Mouse (Mus musculus): Measurements from ENCODE around the gene Prps1. TPM values are rescaled to one million over a fixed set of nuclear protein-coding genes. Genes with fewer than 3 reads are reported as not detected.
"Not testable (repeated sequence)": the region's sequence is repeated elsewhere in the genome, so short reads cannot be mapped to it uniquely, and the experiment has no call there.

The Prps1 gene
- polyA plus RNA-seq, 1 experiment from 2014 or later, result 32.6 TPM

- no peaks in the 10 kb centered on the region for H3K9me3 ChIP-seq (replicated peaks; ENCODE audit: low read length)
- ATAC-seq (replicated peaks; ENCODE audit: low FRiP score, low read depth), result no peak
- TF ChIP-seq CTCF (IDR thresholded peaks at IDR 0.05; ENCODE audit: low read depth), result no peak
- no peak for DNase-seq (ENCODE audit: low spot score)
- H3K4me2 ChIP-seq (ENCODE audit: low read length), result no peak overlapping the region
- H3K4me1 ChIP-seq (replicated peaks; ENCODE audit: insufficient read depth, low read length), result no peaks in the 10 kb centered on the region
- 68% methylated on average over 7 of the region's 7 CpGs for WGBS
- no peaks in the 10 kb centered on the region for H3K27me3 ChIP-seq (ENCODE audit: insufficient read depth, low read length)
- H3K4me3 ChIP-seq (replicated peaks; ENCODE audit: low read depth, low read length), result no peak overlapping the region
- H3K9ac ChIP-seq (ENCODE audit: low read depth, low read length), result no peak overlapping the region
- no peaks in the 10 kb centered on the region for H3K36me3 ChIP-seq (ENCODE audit: insufficient read depth, low read length)
- no peak overlapping the region for H3K27ac ChIP-seq
These were observed 37.2 kb downstream of the Prps1 start for GRCm38 (mm10) chrX:140493527-140494029.

- H3K9me3 ChIP-seq (replicated peaks; ENCODE audit: low read length), result no peaks in the 10 kb centered on the region
- DNase-seq (ENCODE audit: low spot score) (no peak), ATAC-seq (replicated peaks; ENCODE audit: low FRiP score, low read depth) (no peak)
- H3K27me3 ChIP-seq (ENCODE audit: insufficient read depth, low read length), result no peaks in the 10 kb centered on the region
- 86% methylated on average over 6 of the region's 6 CpGs for WGBS
- no peak overlapping the region for H3K4me3 ChIP-seq (replicated peaks; ENCODE audit: low read depth, low read length)
- TF ChIP-seq CTCF (IDR thresholded peaks at IDR 0.05; ENCODE audit: low read depth), result no peak
- no peak overlapping the region for H3K9ac ChIP-seq (ENCODE audit: low read depth, low read length)
- H3K4me2 ChIP-seq (ENCODE audit: low read length), result no peak overlapping the region
- H3K36me3 ChIP-seq (ENCODE audit: insufficient read depth, low read length), result no peaks in the 10 kb centered on the region
- H3K4me1 ChIP-seq (replicated peaks; ENCODE audit: insufficient read depth, low read length), result no peaks in the 10 kb centered on the region
- H3K27ac ChIP-seq, result no peak overlapping the region
These were observed 37.8 kb downstream of the Prps1 start for GRCm38 (mm10) chrX:140494170-140494569.

GRCm38 (mm10) chrX:140498431-140498830 lies 42.0 kb downstream of the Prps1 start:
- H3K9ac ChIP-seq (ENCODE audit: low read depth, low read length); H3K27ac ChIP-seq; DNase-seq (ENCODE audit: low spot score); H3K4me3 ChIP-seq (replicated peaks; ENCODE audit: low read depth, low read length); H3K9me3 ChIP-seq (replicated peaks; ENCODE audit: low read length); ATAC-seq (replicated peaks; ENCODE audit: low FRiP score, low read depth); H3K4me1 ChIP-seq (replicated peaks; ENCODE audit: insufficient read depth, low read length); H3K36me3 ChIP-seq (ENCODE audit: insufficient read depth, low read length); H3K4me2 ChIP-seq (ENCODE audit: low read length); H3K27me3 ChIP-seq (ENCODE audit: insufficient read depth, low read length): not testable (repeated sequence)
- 52% methylated on average over 4 of the region's 4 CpGs for whole genome bisulfite sequencing

- H3K9ac ChIP-seq (ENCODE audit: low read depth, low read length), result no peak overlapping the region
- ATAC-seq (replicated peaks; ENCODE audit: low FRiP score, low read depth) (no peak), DNase-seq (ENCODE audit: low spot score) (no peak)
- no peaks in the 10 kb centered on the region for H3K27me3 ChIP-seq (ENCODE audit: insufficient read depth, low read length)
- WGBS, result 79% methylated on average over 5 of the region's 5 CpGs
- H3K4me1 ChIP-seq (replicated peaks; ENCODE audit: insufficient read depth, low read length), result no peaks in the 10 kb centered on the region
- no peaks in the 10 kb centered on the region for H3K36me3 ChIP-seq (ENCODE audit: insufficient read depth, low read length)
- TF ChIP-seq CTCF (IDR thresholded peaks at IDR 0.05; ENCODE audit: low read depth), result no peak
- no peak overlapping the region for H3K4me2 ChIP-seq (ENCODE audit: low read length)
- H3K9me3 ChIP-seq (replicated peaks; ENCODE audit: low read length), result no peaks in the 10 kb centered on the region
- H3K4me3 ChIP-seq (replicated peaks; ENCODE audit: low read depth, low read length), result no peak overlapping the region
- H3K27ac ChIP-seq, result no peak overlapping the region
These were observed 43.9 kb downstream of the Prps1 start for GRCm38 (mm10) chrX:140500306-140500705.

GRCm38 (mm10) chrX:140501401-140502301 lies 45.2 kb downstream of the Prps1 start:
- WGBS, result 58% methylated on average over 9 of the region's 9 CpGs
- no peaks in the 10 kb centered on the region for H3K27me3 ChIP-seq (ENCODE audit: insufficient read depth, low read length)
- no peak for TF ChIP-seq CTCF (IDR thresholded peaks at IDR 0.05; ENCODE audit: low read depth)

GRCm38 (mm10) chrX:140503905-140504304 lies 47.5 kb downstream of the Prps1 start:
- peak; percentile 72 for ATAC-seq (replicated peaks; ENCODE audit: low FRiP score, low read depth)
- Histone ChIP-seq H3K9me3 (replicated peaks; ENCODE audit: low read length) (no peaks in the 10 kb centered on the region), H3K4me3 (replicated peaks; ENCODE audit: low read depth, low read length) (no peak overlapping the region), H3K4me1 (replicated peaks; ENCODE audit: insufficient read depth, low read length) (no peaks in the 10 kb centered on the region), H3K27ac (no peak overlapping the region), H3K27me3 (ENCODE audit: insufficient read depth, low read length) (no peaks in the 10 kb centered on the region), H3K36me3 (ENCODE audit: insufficient read depth, low read length) (no peaks in the 10 kb centered on the region), H3K9ac (ENCODE audit: low read depth, low read length) (no peak overlapping the region), H3K4me2 (ENCODE audit: low read length) (no peak overlapping the region)
- TF ChIP-seq CTCF (IDR thresholded peaks at IDR 0.05; ENCODE audit: low read depth), result peak; percentile 61
- DNase-seq (ENCODE audit: low spot score), result peak; percentile 81
- 24% methylated on average over 7 of the region's 7 CpGs for WGBS

More at GRCm38 (mm10) chrX:140501401-140502301, 45.2 kb downstream of the Prps1 start:
- Histone ChIP-seq H3K9ac (ENCODE audit: low read depth, low read length) (no peak overlapping the region), H3K9me3 (replicated peaks; ENCODE audit: low read length) (no peaks in the 10 kb centered on the region), H3K27ac (no peak overlapping the region), H3K4me3 (replicated peaks; ENCODE audit: low read depth, low read length) (no peak overlapping the region), H3K4me2 (ENCODE audit: low read length) (no peak overlapping the region), H3K4me1 (replicated peaks; ENCODE audit: insufficient read depth, low read length) (no peaks in the 10 kb centered on the region), H3K36me3 (ENCODE audit: insufficient read depth, low read length) (no peaks in the 10 kb centered on the region)
- ATAC-seq (replicated peaks; ENCODE audit: low FRiP score, low read depth) (no peak), DNase-seq (ENCODE audit: low spot score) (no peak)

Data from kidney, postnatal 0 days (tissue).